Mouse (Mus musculus): ENCODE results near the gene Sycp3. TPM values are rescaled to one million over a fixed set of nuclear protein-coding genes. Genes with fewer than 3 reads are reported as not detected.

The Sycp3 gene
- polyA plus RNA-seq, 1 experiment: 15.9 TPM

GRCm38 (mm10) chr10:88420655-88421435, 38.5 kb upstream of the Sycp3 start:
- Histone ChIP-seq H3K27me3 (ENCODE audit: control insufficient read depth, insufficient read depth, low read length, poor library complexity, severe bottlenecking) (no peaks in the 10 kb centered on the region), H3K4me1 (ENCODE audit: control insufficient read depth, insufficient read depth, low read length) (no peaks in the 10 kb centered on the region), H3K9me3 (replicated peaks; ENCODE audit: control insufficient read depth, insufficient read depth, low read length, poor library complexity, severe bottlenecking) (no peaks in the 10 kb centered on the region), H3K9ac (ENCODE audit: low read depth, poor library complexity, severe bottlenecking) (no peak overlapping the region), H3K4me3 (ENCODE audit: low read depth, low read length) (no peak overlapping the region), H3K27ac (ENCODE audit: insufficient read depth, low read length) (no peak overlapping the region), H3K36me3 (ENCODE audit: control insufficient read depth, insufficient read depth, low read length, poor library complexity, severe bottlenecking) (peaks cover 9% of the 10 kb centered on the region)
- TF ChIP-seq POLR2A (IDR thresholded peaks at IDR 0.05; ENCODE audit: insufficient read depth, low read length) (no peak), EP300 (IDR thresholded peaks at IDR 0.05; ENCODE audit: insufficient read depth, low read depth, low read length) (no peak), CTCF (IDR thresholded peaks at IDR 0.05; ENCODE audit: low read depth, low read length) (no peak)

DNA sequence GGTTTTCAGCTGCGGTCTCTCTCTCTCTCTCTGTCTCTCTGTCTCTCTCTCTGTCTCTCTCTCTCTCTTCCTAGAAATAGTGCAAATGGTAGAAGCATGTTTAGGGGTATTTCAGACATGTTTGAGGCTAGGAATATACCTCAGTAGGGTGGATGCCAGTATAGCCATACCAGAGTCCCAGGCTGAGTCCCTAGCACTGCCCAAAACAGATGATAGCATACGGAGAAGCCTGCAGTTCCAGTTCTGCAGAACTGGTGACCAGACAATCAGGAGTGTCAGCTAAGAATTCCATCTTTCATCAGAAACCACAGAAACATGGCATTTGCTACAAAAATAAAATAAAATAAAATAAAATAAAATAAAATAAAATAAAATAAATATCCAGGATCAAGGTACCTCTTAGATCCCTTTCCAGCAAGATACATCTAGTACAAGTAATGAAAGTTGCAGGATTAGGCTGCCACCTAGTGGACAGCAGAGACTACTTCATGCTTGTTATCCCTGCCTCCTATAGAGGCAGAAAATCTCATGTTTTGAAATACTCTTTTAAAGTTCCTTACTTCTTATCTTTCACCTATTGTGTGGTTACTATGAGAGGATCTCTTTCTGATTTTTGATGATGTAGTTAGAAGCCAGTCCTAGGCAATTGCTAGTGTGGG, 33.1 kb upstream of the Sycp3 start:
- Histone ChIP-seq H3K27ac (ENCODE audit: insufficient read depth, low read length) (no peak overlapping the region), H3K9me3 (replicated peaks; ENCODE audit: control insufficient read depth, insufficient read depth, low read length, poor library complexity, severe bottlenecking) (no peaks in the 10 kb centered on the region), H3K4me3 (ENCODE audit: low read depth, low read length) (no peak overlapping the region), H3K9ac (ENCODE audit: low read depth, poor library complexity, severe bottlenecking) (no peak overlapping the region), H3K36me3 (ENCODE audit: control insufficient read depth, insufficient read depth, low read length, poor library complexity, severe bottlenecking) (peaks cover 6% of the 10 kb centered on the region), H3K4me1 (ENCODE audit: control insufficient read depth, insufficient read depth, low read length) (no peaks in the 10 kb centered on the region), H3K27me3 (ENCODE audit: control insufficient read depth, insufficient read depth, low read length, poor library complexity, severe bottlenecking) (no peaks in the 10 kb centered on the region)
- TF ChIP-seq EP300 (IDR thresholded peaks at IDR 0.05; ENCODE audit: insufficient read depth, low read depth, low read length): no peak
- no peak for TF ChIP-seq CTCF (IDR thresholded peaks at IDR 0.05; ENCODE audit: low read depth, low read length)
- no peak for TF ChIP-seq POLR2A (IDR thresholded peaks at IDR 0.05; ENCODE audit: insufficient read depth, low read length)

GRCm38 (mm10) chr10:88426896-88427295, 32.5 kb upstream of the Sycp3 start:
- H3K4me1 ChIP-seq (ENCODE audit: control insufficient read depth, insufficient read depth, low read length): no peaks in the 10 kb centered on the region
- no peaks in the 10 kb centered on the region for H3K9me3 ChIP-seq (replicated peaks; ENCODE audit: control insufficient read depth, insufficient read depth, low read length, poor library complexity, severe bottlenecking)
- H3K4me3 ChIP-seq (ENCODE audit: low read depth, low read length): no peak overlapping the region
- H3K27ac ChIP-seq (ENCODE audit: insufficient read depth, low read length): no peak overlapping the region
- no peak overlapping the region for H3K9ac ChIP-seq (ENCODE audit: low read depth, poor library complexity, severe bottlenecking)
- H3K27me3 ChIP-seq (ENCODE audit: control insufficient read depth, insufficient read depth, low read length, poor library complexity, severe bottlenecking): no peaks in the 10 kb centered on the region
- H3K36me3 ChIP-seq (ENCODE audit: control insufficient read depth, insufficient read depth, low read length, poor library complexity, severe bottlenecking): peaks cover 8% of the 10 kb centered on the region
- no peak for TF ChIP-seq POLR2A (IDR thresholded peaks at IDR 0.05; ENCODE audit: insufficient read depth, low read length)

DNA sequence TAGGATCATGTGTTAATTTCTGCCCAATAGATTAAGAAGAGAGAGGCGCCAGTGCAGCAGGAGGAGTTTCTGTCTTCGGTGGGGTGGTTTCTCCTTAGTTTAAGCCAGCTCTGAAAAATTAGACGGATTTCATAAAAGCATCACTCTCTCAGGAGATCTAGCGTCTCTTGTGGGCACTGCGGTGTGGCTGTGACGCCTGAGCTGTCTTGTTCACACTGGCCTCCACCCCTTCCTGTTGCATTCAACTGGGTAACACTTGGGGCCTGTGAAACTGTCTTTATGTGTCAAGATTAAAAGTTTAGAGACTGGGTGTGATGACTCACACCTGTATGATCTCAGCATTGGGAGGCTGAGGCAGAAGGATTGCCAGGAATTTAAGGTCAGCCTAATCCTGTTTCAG, 31.4 kb upstream of the Sycp3 start:
- H3K9ac ChIP-seq (ENCODE audit: low read depth, poor library complexity, severe bottlenecking): no peak overlapping the region
- peaks cover 8% of the 10 kb centered on the region for H3K36me3 ChIP-seq (ENCODE audit: control insufficient read depth, insufficient read depth, low read length, poor library complexity, severe bottlenecking)
- TF ChIP-seq POLR2A (IDR thresholded peaks at IDR 0.05; ENCODE audit: insufficient read depth, low read length): no peak
- TF ChIP-seq CTCF (IDR thresholded peaks at IDR 0.05; ENCODE audit: low read depth, low read length): no peak
- no peak for TF ChIP-seq EP300 (IDR thresholded peaks at IDR 0.05; ENCODE audit: insufficient read depth, low read depth, low read length)
- no peaks in the 10 kb centered on the region for H3K4me1 ChIP-seq (ENCODE audit: control insufficient read depth, insufficient read depth, low read length)
- H3K9me3 ChIP-seq (replicated peaks; ENCODE audit: control insufficient read depth, insufficient read depth, low read length, poor library complexity, severe bottlenecking): no peaks in the 10 kb centered on the region
- no peak overlapping the region for H3K27ac ChIP-seq (ENCODE audit: insufficient read depth, low read length)
- no peak overlapping the region for H3K4me3 ChIP-seq (ENCODE audit: low read depth, low read length)
- no peaks in the 10 kb centered on the region for H3K27me3 ChIP-seq (ENCODE audit: control insufficient read depth, insufficient read depth, low read length, poor library complexity, severe bottlenecking)

- Histone ChIP-seq H3K36me3 (ENCODE audit: control insufficient read depth, insufficient read depth, low read length, poor library complexity, severe bottlenecking) (peaks cover 10% of the 10 kb centered on the region), H3K27me3 (ENCODE audit: control insufficient read depth, insufficient read depth, low read length, poor library complexity, severe bottlenecking) (no peaks in the 10 kb centered on the region)
Observed at GRCm38 (mm10) chr10:88441224-88441623, 18.1 kb upstream of the Sycp3 start.

DNA sequence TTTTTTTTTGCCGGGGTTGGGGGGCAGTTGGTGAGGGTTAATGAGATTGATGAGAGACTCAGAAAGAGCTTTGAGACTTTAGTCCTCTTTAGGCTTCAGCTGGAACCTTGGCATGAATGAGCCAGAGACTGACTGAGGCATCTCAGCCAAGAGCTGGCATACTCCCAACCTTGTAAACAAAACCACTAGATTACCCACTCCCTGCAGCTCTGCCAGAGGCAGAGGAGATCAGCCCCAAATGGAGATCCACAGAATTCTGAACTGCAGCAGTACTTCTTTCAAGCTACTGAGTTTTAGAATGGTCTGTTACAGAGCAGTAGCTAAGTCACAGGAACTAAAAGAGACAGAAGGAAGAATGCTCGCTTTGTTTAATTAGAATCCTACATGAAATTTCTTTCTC, 8.1 kb upstream of the Sycp3 start:
- no peaks in the 10 kb centered on the region for H3K27me3 ChIP-seq (ENCODE audit: control insufficient read depth, insufficient read depth, low read length, poor library complexity, severe bottlenecking)
- TF ChIP-seq POLR2A (IDR thresholded peaks at IDR 0.05; ENCODE audit: insufficient read depth, low read length) (no peak), EP300 (IDR thresholded peaks at IDR 0.05; ENCODE audit: insufficient read depth, low read depth, low read length) (no peak), CTCF (IDR thresholded peaks at IDR 0.05; ENCODE audit: low read depth, low read length) (no peak)
- H3K9ac ChIP-seq (ENCODE audit: low read depth, poor library complexity, severe bottlenecking): no peak overlapping the region
- no peaks in the 10 kb centered on the region; the same call in 1 of the 2 replicates for H3K36me3 ChIP-seq (ENCODE audit: control insufficient read depth, insufficient read depth, low read length, poor library complexity, severe bottlenecking)
- H3K4me1 ChIP-seq (ENCODE audit: control insufficient read depth, insufficient read depth, low read length): no peaks in the 10 kb centered on the region
- H3K27ac ChIP-seq (ENCODE audit: insufficient read depth, low read length): no peak overlapping the region
- H3K9me3 ChIP-seq (replicated peaks; ENCODE audit: control insufficient read depth, insufficient read depth, low read length, poor library complexity, severe bottlenecking): no peaks in the 10 kb centered on the region
- no peak overlapping the region for H3K4me3 ChIP-seq (ENCODE audit: low read depth, low read length)

More at GRCm38 (mm10) chr10:88441224-88441623, 18.1 kb upstream of the Sycp3 start:
- Histone ChIP-seq H3K9me3 (replicated peaks; ENCODE audit: control insufficient read depth, insufficient read depth, low read length, poor library complexity, severe bottlenecking) (no peaks in the 10 kb centered on the region), H3K9ac (ENCODE audit: low read depth, poor library complexity, severe bottlenecking) (no peak overlapping the region), H3K27ac (ENCODE audit: insufficient read depth, low read length) (no peak overlapping the region), H3K4me1 (ENCODE audit: control insufficient read depth, insufficient read depth, low read length) (peaks cover 2% of the 10 kb centered on the region), H3K4me3 (ENCODE audit: low read depth, low read length) (no peak overlapping the region)
- TF ChIP-seq POLR2A (IDR thresholded peaks at IDR 0.05; ENCODE audit: insufficient read depth, low read length): no peak
- no peak for TF ChIP-seq CTCF (IDR thresholded peaks at IDR 0.05; ENCODE audit: low read depth, low read length)
- no peak for TF ChIP-seq EP300 (IDR thresholded peaks at IDR 0.05; ENCODE audit: insufficient read depth, low read depth, low read length)
